Mouse (Mus musculus): ENCODE results near the gene Alad.

DNA sequence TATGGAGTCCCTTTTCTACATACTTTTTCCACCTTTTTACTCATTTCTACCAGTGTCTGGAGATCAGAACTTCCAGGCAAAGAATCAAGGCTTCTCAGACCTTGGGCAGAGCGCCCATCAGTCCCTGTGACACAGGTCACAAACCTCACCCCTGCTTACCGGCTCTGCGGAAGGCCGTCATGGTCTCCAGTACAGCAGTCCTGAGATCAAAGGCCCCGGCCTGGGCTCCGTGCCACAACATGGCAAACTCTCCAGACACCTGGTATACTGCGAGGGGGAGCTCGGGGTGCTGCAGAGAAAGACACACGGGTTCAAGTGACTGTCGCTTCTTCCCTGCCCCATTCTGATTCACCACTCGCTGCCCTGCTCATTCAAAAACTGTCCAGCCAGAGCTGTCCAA is 9.8 kb downstream of the Alad start:
- TF ChIP-seq CTCF (IDR thresholded peaks at IDR 0.05; ENCODE audit: low read depth) (no peak), EP300 (IDR thresholded peaks at IDR 0.05; ENCODE audit: low read depth) (no peak)
